Mouse (Mus musculus) heart, embryonic 16.5 days (tissue): ENCODE measurements around the gene Acrbp. TPM values are rescaled to one million over a fixed set of nuclear protein-coding genes. Genes with fewer than 3 reads are reported as not detected.

Experiments used
- ATAC-seq: fragments of 200-750 bp; cut with Nextera tagmentation; replicated peaks from 2 replicates; pipeline ENCODE4 v1.8.0; 2017; ENCODE audit warnings: moderate number of reproducible peaks; ENCODE audit not compliant: insufficient read depth, low FRiP score; ENCODE audit errors: extremely low read depth
- H3K27ac ChIP-seq: fragments of 300-500 bp; sonication (generic); 2 replicates; pipeline ENCODE4 v1.5.1; 2014; ENCODE audit warnings: mild to moderate bottlenecking, low read length, control low read depth, moderate library complexity
- H3K27me3 ChIP-seq: fragments of 300-500 bp; sonication (generic); 2 replicates; pipeline ENCODE4 v1.6.1; 2014; ENCODE audit warnings: low read length, mixed read lengths; ENCODE audit not compliant: control insufficient read depth, insufficient read depth
- H3K36me3 ChIP-seq: fragments of 300-500 bp; sonication (generic); 2 replicates; pipeline ENCODE4 v1.6.1; 2014; ENCODE audit not compliant: control insufficient read depth, insufficient read depth
- H3K4me1 ChIP-seq: fragments of 300-500 bp; sonication (generic); 2 replicates; pipeline ENCODE4 v1.6.1; 2014; ENCODE audit warnings: low read length, mixed read lengths; ENCODE audit not compliant: control insufficient read depth, insufficient read depth
- H3K4me2 ChIP-seq: fragments of 300-500 bp; sonication (generic); 2 replicates; pipeline ENCODE4 v1.6.1; 2014; ENCODE audit warnings: low read depth, mild to moderate bottlenecking, control low read depth, low read length
- H3K4me3 ChIP-seq: fragments of 300-500 bp; sonication (generic); 2 replicates; pipeline ENCODE4 v1.5.1; 2014; ENCODE audit warnings: mild to moderate bottlenecking, control low read depth, low read length
- H3K9ac ChIP-seq: fragments of 300-500 bp; sonication (generic); 2 replicates; pipeline ENCODE4 v1.6.1; 2014; ENCODE audit warnings: low read length, control low read depth
- H3K9me3 ChIP-seq: fragments of 300-500 bp; sonication (generic); replicated peaks from 2 replicates; pipeline ENCODE4 v1.6.1; 2016; ENCODE audit warnings: low read length; ENCODE audit not compliant: control insufficient read depth
- WGBS: fragments of 180-500 bp; shearing (Covaris S2); extraction: QIAGEN DNeasy Blood & Tissue Kit; methylation state at CpG from one replicate; pipeline ENCODE4 v1.1.7; 2014; 5-methylcytosine and 5-hydroxymethylcytosine counted together
- polyA plus RNA-seq: library from polyadenylated mRNA; unstranded; fragments of >200 nt; fragmentation: Nextera tagmentation; extraction: Ambion mirVana; gene quantifications from 2 replicates; pipeline ENCODE4 v1.2.1, GENCODE M21; 2015

The Acrbp gene
- polyA plus RNA-seq, 1 experiment from 2014 or later = 8.0 TPM

GRCm38 (mm10) chr6:125031604-125032003 is 17.9 kb upstream of the Acrbp start:
- H3K27me3 ChIP-seq = no peaks in the 10 kb centered on the region
- H3K4me3 ChIP-seq = no peak overlapping the region
- H3K36me3 ChIP-seq = peaks cover 53% of the 10 kb centered on the region
- no peaks in the 10 kb centered on the region for H3K4me1 ChIP-seq
- no peak for ATAC-seq
- H3K9ac ChIP-seq = no peak overlapping the region
- WGBS = 83% methylated on average over 16 of the region's 16 CpGs
- H3K27ac ChIP-seq = no peak overlapping the region
- H3K9me3 ChIP-seq = no peaks in the 10 kb centered on the region
- no peak overlapping the region for H3K4me2 ChIP-seq

- Histone ChIP-seq H3K4me3 (peak overlapping the region; percentile 84), H3K27me3 (no peaks in the 10 kb centered on the region), H3K4me1 (peaks cover 10% of the 10 kb centered on the region), H3K27ac (peak overlapping the region; percentile 82), H3K36me3 (peaks cover 30% of the 10 kb centered on the region), H3K4me2 (peak overlapping the region; percentile 74), H3K9ac (peak overlapping the region; percentile 58; the same call in 1 of the 2 replicates), H3K9me3 (no peaks in the 10 kb centered on the region)
- no peak for ATAC-seq
- 78% methylated on average over 4 of the region's 4 CpGs for WGBS
These were observed 10.8 kb upstream of the Acrbp start for GRCm38 (mm10) chr6:125038666-125039065.

- ATAC-seq = peak; percentile 5; the same call in 1 of the 2 replicates
- H3K9me3 ChIP-seq = no peaks in the 10 kb centered on the region
- H3K9ac ChIP-seq = peak overlapping the region; percentile 58
- H3K4me3 ChIP-seq = peak overlapping the region; percentile 84
- H3K27me3 ChIP-seq = no peaks in the 10 kb centered on the region
- WGBS = 6% methylated on average over 8 of the region's 8 CpGs
- H3K27ac ChIP-seq = peak overlapping the region; percentile 82
- H3K4me2 ChIP-seq = peak overlapping the region; percentile 74
- peaks cover 10% of the 10 kb centered on the region for H3K4me1 ChIP-seq
- H3K36me3 ChIP-seq = peaks cover 28% of the 10 kb centered on the region
These were observed 10.4 kb upstream of the Acrbp start for GRCm38 (mm10) chr6:125039131-125039530.

- Histone ChIP-seq H3K9ac (peak within 1 kb of the TSS; percentile 74), H3K4me3 (peak within 1 kb of the TSS; percentile 84), H3K36me3 (peaks cover 30% of the 10 kb centered on the region), H3K4me1 (peaks cover 10% of the 10 kb centered on the region), H3K9me3 (no peaks in the 10 kb centered on the region), H3K27me3 (no peaks in the 10 kb centered on the region), H3K27ac (peak within 1 kb of the TSS; percentile 82), H3K4me2 (peak within 1 kb of the TSS; percentile 85)
- ATAC-seq = peak; percentile 96
- under 1% methylated on average over 26 of the region's 26 CpGs for WGBS
These were observed 9.8 kb upstream of the Acrbp start, which contains the start of gene Ing4 for GRCm38 (mm10) chr6:125039533-125040153. Ing4 (plus strand) TSS chr6:125039760.

GRCm38 (mm10) chr6:125040221-125040620 is 9.3 kb upstream of the Acrbp start:
- H3K9me3 ChIP-seq = no peaks in the 10 kb centered on the region
- peaks cover 28% of the 10 kb centered on the region for H3K36me3 ChIP-seq
- H3K9ac ChIP-seq = peak overlapping the region; percentile 74
- H3K4me2 ChIP-seq = peak overlapping the region; percentile 85
- peak overlapping the region; percentile 75 for H3K27ac ChIP-seq
- H3K4me3 ChIP-seq = peak overlapping the region; percentile 84
- no peaks in the 10 kb centered on the region for H3K27me3 ChIP-seq
- H3K4me1 ChIP-seq = peaks cover 10% of the 10 kb centered on the region
- WGBS = 12% methylated on average over 7 of the region's 7 CpGs
- no peak for ATAC-seq

- WGBS = 76% methylated on average over 7 of the region's 7 CpGs
- ATAC-seq = no peak
These were observed 8.4 kb upstream of the Acrbp start for GRCm38 (mm10) chr6:125041047-125041446.

GRCm38 (mm10) chr6:125042081-125042480 is 7.4 kb upstream of the Acrbp start:
- H3K4me1 ChIP-seq = peaks cover 10% of the 10 kb centered on the region
- peaks cover 26% of the 10 kb centered on the region for H3K36me3 ChIP-seq
- WGBS = 72% methylated on average over 7 of the region's 7 CpGs
- no peak overlapping the region for H3K9ac ChIP-seq
- H3K9me3 ChIP-seq = no peaks in the 10 kb centered on the region
- no peak overlapping the region for H3K4me3 ChIP-seq
- no peak overlapping the region for H3K27ac ChIP-seq
- no peak for ATAC-seq
- no peak overlapping the region for H3K4me2 ChIP-seq
- no peaks in the 10 kb centered on the region for H3K27me3 ChIP-seq

More at GRCm38 (mm10) chr6:125041047-125041446, 8.4 kb upstream of the Acrbp start:
- no peaks in the 10 kb centered on the region for H3K27me3 ChIP-seq
- H3K36me3 ChIP-seq = peaks cover 26% of the 10 kb centered on the region
- no peak overlapping the region for H3K9ac ChIP-seq
- H3K9me3 ChIP-seq = no peaks in the 10 kb centered on the region
- H3K4me1 ChIP-seq = peaks cover 10% of the 10 kb centered on the region
- H3K4me2 ChIP-seq = no peak overlapping the region
- H3K4me3 ChIP-seq = no peak overlapping the region
- H3K27ac ChIP-seq = no peak overlapping the region

- no peak overlapping the region for H3K4me3 ChIP-seq
- H3K36me3 ChIP-seq = peaks cover 57% of the 10 kb centered on the region
- H3K9ac ChIP-seq = no peak overlapping the region
- no peak overlapping the region for H3K27ac ChIP-seq
- 36% methylated on average over 5 of the region's 5 CpGs for WGBS
- no peaks in the 10 kb centered on the region for H3K4me1 ChIP-seq
- H3K4me2 ChIP-seq = no peak overlapping the region
- H3K27me3 ChIP-seq = no peaks in the 10 kb centered on the region
- no peaks in the 10 kb centered on the region for H3K9me3 ChIP-seq
- peak; percentile 47; the same call in 1 of the 2 replicates for ATAC-seq
These were observed 2.8 kb upstream of the Acrbp start for GRCm38 (mm10) chr6:125046691-125047090.

- no peak for ATAC-seq
- Histone ChIP-seq H3K4me1 (no peaks in the 10 kb centered on the region), H3K27me3 (no peaks in the 10 kb centered on the region), H3K4me2 (no peak overlapping the region), H3K27ac (no peak overlapping the region), H3K36me3 (peaks cover 50% of the 10 kb centered on the region), H3K9me3 (no peaks in the 10 kb centered on the region), H3K9ac (no peak overlapping the region), H3K4me3 (no peak overlapping the region)
- 57% methylated on average over 5 of the region's 5 CpGs for WGBS
These were observed 1.7 kb downstream of the Acrbp start for GRCm38 (mm10) chr6:125051237-125051636.
